ENCODE assay signal across 27 mouse cellular contexts in genomic region chr3:101245212-101245611, GRCm38 (mm10). TPM values are rescaled to one million over a fixed set of nuclear protein-coding genes. Genes with fewer than 3 reads are reported as not detected.
"Had no signal": no experiment of that assay in that cellular context is flagged by ENCODE, and none has a peak within 500 bp of the region (broad histone marks: within the 10 kb centered on the region; RNA-seq: fewer than 3 reads in every experiment).

No protein-coding gene starts in this region.

- H3K4me1 ChIP-seq: heart, embryonic 13.5 days; heart, embryonic 15.5 days; kidney, embryonic 15.5 days had no signal

- H3K4me3 ChIP-seq: heart, adult 2 months; heart, embryonic 13.5 days; heart, embryonic 15.5 days; hindbrain, embryonic 13.5 days; hindbrain, embryonic 15.5 days; kidney, embryonic 15.5 days; limb, embryonic 10.5 days; limb, embryonic 12.5 days had no signal

- ATAC-seq: hindbrain, postnatal 0 days; intestine, embryonic 16.5 days had no signal

- DNase-seq: gastrocnemius, postnatal 14 days; gastrocnemius, postnatal 36 days; heart, adult 11 months; heart, adult 2 months; heart, postnatal 14 days; heart, postnatal 36 days; kidney, adult 11 months; kidney, adult 2 months; kidney, adult 9 months; kidney, postnatal 14 days; kidney, postnatal 36 days; layer of hippocampus, adult 9-11 months; layer of hippocampus, postnatal 36 days; liver had no signal

RNA-seq across cellular contexts. Expression of gene Cd2, which starts 42.5 kb away (rescaled TPM):
- polyA plus RNA-seq: heart, embryonic 13.5 days; heart, postnatal 0 days; hindbrain, embryonic 13.5 days; hindbrain, embryonic 15.5 days; hindbrain, postnatal 0 days; kidney, embryonic 15.5 days; kidney, postnatal 0 days; limb, embryonic 10.5 days; limb, embryonic 12.5 days; limb, embryonic 14.5 days; liver, embryonic 11.5 days had no signal
